Mouse (Mus musculus) intestine, postnatal 0 days (tissue): ENCODE data around the gene Bcam. TPM values are rescaled to one million over a fixed set of nuclear protein-coding genes. Genes with fewer than 3 reads are reported as not detected.

ENCODE experiments used
- ATAC-seq: fragments of 200-750 bp; cut with Nextera tagmentation; 2 replicates; pipeline ENCODE4 v1.8.0; 2017; ENCODE audit warnings: mild to moderate bottlenecking, moderate TSS enrichment, moderate library complexity
- H3K27ac ChIP-seq: fragments of 300-500 bp; sonication (generic); 2 replicates; pipeline ENCODE4 v1.5.1; 2014; ENCODE audit warnings: mild to moderate bottlenecking, low read depth, low read length, moderate library complexity
- H3K27me3 ChIP-seq: fragments of 300-500 bp; sonication (generic); replicated peaks from 2 replicates; pipeline ENCODE4 v1.6.1; 2014; ENCODE audit warnings: low read length, mixed read lengths; ENCODE audit not compliant: control insufficient read depth, insufficient read depth
- H3K36me3 ChIP-seq: fragments of 300-500 bp; sonication (generic); 2 replicates; pipeline ENCODE4 v1.6.1; 2014; ENCODE audit warnings: mild to moderate bottlenecking, moderate library complexity; ENCODE audit not compliant: control insufficient read depth, insufficient read depth
- H3K4me1 ChIP-seq: fragments of 300-500 bp; sonication (generic); replicated peaks from 2 replicates; pipeline ENCODE4 v1.6.1; 2014; ENCODE audit warnings: antibody characterized with exemption, low read length, mixed read lengths; ENCODE audit not compliant: control insufficient read depth, insufficient read depth
- H3K4me2 ChIP-seq: fragments of 300-500 bp; sonication (generic); replicated peaks from 2 replicates; pipeline ENCODE4 v1.6.1; 2014; ENCODE audit warnings: low read depth, mild to moderate bottlenecking, moderate library complexity
- H3K4me3 ChIP-seq: fragments of 300-500 bp; sonication (generic); 2 replicates; pipeline ENCODE4 v1.5.1; 2014; ENCODE audit warnings: low read depth, low read length
- H3K9ac ChIP-seq: fragments of 300-500 bp; sonication (generic); 2 replicates; pipeline ENCODE4 v1.6.1; 2014; ENCODE audit warnings: mild to moderate bottlenecking, low read depth, low read length
- H3K9me3 ChIP-seq: fragments of 300-500 bp; sonication (generic); 2 replicates; pipeline ENCODE4 v1.6.1; 2016; ENCODE audit warnings: mixed run types; ENCODE audit not compliant: control insufficient read depth
- CTCF ChIP-seq: sonication (generic); IDR thresholded peaks from 2 replicates; pipeline ENCODE4 v1.5.1; 2016; ENCODE audit warnings: low read depth, mild to moderate bottlenecking, control low read depth, antibody characterized with exemption, moderate library complexity
- WGBS: fragments of 180-500 bp; shearing (Covaris S2); extraction: QIAGEN DNeasy Blood & Tissue Kit; methylation state at CpG from one replicate; pipeline ENCODE4 v1.1.7; 2014; 5-methylcytosine and 5-hydroxymethylcytosine counted together
- polyA plus RNA-seq: library from polyadenylated mRNA; unstranded; fragments of >200 nt; fragmentation: Nextera tagmentation; extraction: Ambion mirVana; gene quantifications from 2 replicates; pipeline ENCODE4 v1.2.1, GENCODE M21; 2015

Gene Bcam
- polyA plus RNA-seq, 1 experiment from 2014 or later, result 36.2 TPM

- Histone ChIP-seq H3K4me3 (peak overlapping the region; percentile 33), H3K9me3 (no peaks in the 10 kb centered on the region), H3K27me3 (no peaks in the 10 kb centered on the region), H3K36me3 (peaks cover 22% of the 10 kb centered on the region; the same call in 1 of the 2 replicates), H3K4me2 (peak overlapping the region; percentile 56), H3K27ac (peak overlapping the region; percentile 83), H3K9ac (peak overlapping the region; percentile 23), H3K4me1 (peaks cover 3% of the 10 kb centered on the region; the same call in 1 of the 2 replicates)
- 42% methylated on average over 17 of the region's 17 CpGs for WGBS
- TF ChIP-seq CTCF, result no peak
- no peak for ATAC-seq
Measured at GRCm38 (mm10) chr7:19815296-19816223, 44.7 kb upstream of the Bcam start.

GRCm38 (mm10) chr7:19813579-19814122 is 42.8 kb upstream of the Bcam start:
- Histone ChIP-seq H3K9me3 (no peaks in the 10 kb centered on the region), H3K27ac (no peak overlapping the region), H3K9ac (no peak overlapping the region), H3K4me1 (peaks cover 3% of the 10 kb centered on the region; the same call in 1 of the 2 replicates), H3K4me2 (no peak overlapping the region), H3K36me3 (peaks cover 39% of the 10 kb centered on the region), H3K27me3 (no peaks in the 10 kb centered on the region), H3K4me3 (no peak overlapping the region)
- WGBS, result 71% methylated on average over 6 of the region's 6 CpGs
- TF ChIP-seq CTCF, result no peak
- ATAC-seq, result no peak

GRCm38 (mm10) chr7:19813161-19813560 is 42.3 kb upstream of the Bcam start:
- H3K4me1 ChIP-seq, result peaks cover 3% of the 10 kb centered on the region; the same call in 1 of the 2 replicates
- TF ChIP-seq CTCF, result no peak
- 90% methylated on average over 4 of the region's 4 CpGs for WGBS

GRCm38 (mm10) chr7:19811114-19811513 is 40.3 kb upstream of the Bcam start:
- WGBS, result 24% methylated on average over 22 of the region's 22 CpGs
- no peaks in the 10 kb centered on the region for H3K9me3 ChIP-seq
- no peak overlapping the region for H3K9ac ChIP-seq
- no peaks in the 10 kb centered on the region for H3K4me1 ChIP-seq
- ATAC-seq, result peak; percentile 29; the same call in 1 of the 2 replicates
- no peaks in the 10 kb centered on the region for H3K27me3 ChIP-seq
- no peak for TF ChIP-seq CTCF
- H3K4me3 ChIP-seq, result no peak overlapping the region
- H3K36me3 ChIP-seq, result peaks cover 44% of the 10 kb centered on the region
- H3K4me2 ChIP-seq, result no peak overlapping the region
- H3K27ac ChIP-seq, result no peak overlapping the region

More at GRCm38 (mm10) chr7:19813161-19813560, 42.3 kb upstream of the Bcam start:
- Histone ChIP-seq H3K27me3 (no peaks in the 10 kb centered on the region), H3K36me3 (peaks cover 43% of the 10 kb centered on the region), H3K27ac (no peak overlapping the region), H3K4me3 (no peak overlapping the region), H3K9me3 (no peaks in the 10 kb centered on the region), H3K4me2 (no peak overlapping the region), H3K9ac (no peak overlapping the region)
- ATAC-seq, result no peak

- peaks cover 36% of the 10 kb centered on the region for H3K36me3 ChIP-seq
- H3K4me2 ChIP-seq, result no peak overlapping the region
- no peak overlapping the region for H3K9ac ChIP-seq
- no peak for ATAC-seq
- no peaks in the 10 kb centered on the region for H3K27me3 ChIP-seq
- H3K4me1 ChIP-seq, result no peaks in the 10 kb centered on the region
- no peak overlapping the region for H3K4me3 ChIP-seq
- no peak for TF ChIP-seq CTCF
- 53% methylated on average over 27 of the region's 27 CpGs for WGBS
- H3K9me3 ChIP-seq, result 0 out of 2 replicates have a peak, but pooled peaks cover 3% of the 10 kb centered on the region
- H3K27ac ChIP-seq, result no peak overlapping the region
Measured at GRCm38 (mm10) chr7:19809369-19809768, 38.6 kb upstream of the Bcam start.

- no peak for TF ChIP-seq CTCF
- WGBS, result 89% methylated on average over 8 of the region's 8 CpGs
- H3K4me1 ChIP-seq, result no peaks in the 10 kb centered on the region
- H3K27ac ChIP-seq, result no peak overlapping the region
- no peak overlapping the region for H3K4me3 ChIP-seq
- H3K36me3 ChIP-seq, result peaks cover 25% of the 10 kb centered on the region
- H3K9ac ChIP-seq, result no peak overlapping the region
- no peak overlapping the region for H3K4me2 ChIP-seq
- H3K9me3 ChIP-seq, result 0 out of 2 replicates have a peak, but pooled peaks cover 3% of the 10 kb centered on the region
- ATAC-seq, result no peak
- no peaks in the 10 kb centered on the region for H3K27me3 ChIP-seq
Measured at GRCm38 (mm10) chr7:19806356-19806969, 35.6 kb upstream of the Bcam start.
